Mouse (Mus musculus) bone marrow macrophage, adult 2 months (primary cell): ENCODE measurements around the gene Map3k5.

Source experiments
- CTCF ChIP-seq: IDR thresholded peaks from 2 replicates; pipeline ENCODE4 v1.5.1; 2012; ENCODE audit warnings: low read depth, mild to moderate bottlenecking, low read length, moderate library complexity
- POLR2A ChIP-seq: IDR thresholded peaks from 2 replicates; pipeline ENCODE4 v1.6.1; 2012; ENCODE audit warnings: mild to moderate bottlenecking, low read depth, low read length, borderline replicate concordance

DNA sequence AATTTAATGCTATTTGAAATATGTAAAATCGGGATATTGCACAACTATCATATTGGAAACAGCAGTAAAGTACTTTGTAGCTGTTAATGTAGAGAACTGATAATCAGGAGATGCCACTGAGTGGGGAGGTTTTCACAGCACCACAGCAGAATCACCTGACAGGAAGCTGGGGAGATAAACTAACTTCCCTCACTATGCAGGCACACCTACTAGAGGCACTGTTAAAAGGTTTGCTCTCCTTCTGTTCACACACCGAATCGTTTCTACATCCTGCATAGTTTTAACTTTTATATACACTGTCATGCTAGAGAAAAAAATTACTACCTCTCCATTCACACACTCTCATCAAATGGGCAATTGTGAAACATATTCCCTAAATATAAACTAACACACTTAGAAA lies 48.0 kb upstream of the Map3k5 start:
- TF ChIP-seq POLR2A (no peak), CTCF (no peak)
